Mouse (Mus musculus) ES-Bruce4 (cell line): ENCODE results near the gene Apbb2. TPM values are rescaled to one million over a fixed set of nuclear protein-coding genes. Genes with fewer than 3 reads are reported as not detected.
"Not testable (repeated sequence)": the region's sequence is repeated elsewhere in the genome, so short reads cannot be mapped to it uniquely, and the experiment has no call there.

Source experiments
- H3K27ac ChIP-seq: 2 replicates; pipeline ENCODE4 v1.5.1; 2012; ENCODE audit warnings: low read length, inconsistent platforms; ENCODE audit not compliant: insufficient read depth
- H3K27me3 ChIP-seq: 2 replicates; pipeline ENCODE4 v1.6.1; 2012; ENCODE audit warnings: mild to moderate bottlenecking, low read length, inconsistent platforms; ENCODE audit not compliant: control insufficient read depth, poor library complexity, insufficient read depth, severe bottlenecking
- H3K36me3 ChIP-seq: 2 replicates; pipeline ENCODE4 v1.6.1; 2012; ENCODE audit warnings: inconsistent platforms, mild to moderate bottlenecking, low read length, moderate library complexity; ENCODE audit not compliant: control insufficient read depth, poor library complexity, insufficient read depth, severe bottlenecking
- H3K4me1 ChIP-seq: one replicate; pipeline ENCODE4 v1.8.1; 2011; ENCODE audit warnings: low read length; ENCODE audit not compliant: control insufficient read depth, insufficient read depth
- H3K4me3 ChIP-seq: 2 replicates; pipeline ENCODE4 v1.5.1; 2011; ENCODE audit warnings: low read depth, mild to moderate bottlenecking, low read length
- H3K9ac ChIP-seq: 2 replicates; pipeline ENCODE4 v1.6.1; 2012; ENCODE audit warnings: low read depth, mild to moderate bottlenecking, inconsistent platforms; ENCODE audit not compliant: poor library complexity, severe bottlenecking
- H3K9me3 ChIP-seq: replicated peaks from 2 replicates; pipeline ENCODE4 v1.6.1; 2012; ENCODE audit warnings: mild to moderate bottlenecking, low read length, inconsistent platforms; ENCODE audit not compliant: control insufficient read depth, poor library complexity, insufficient read depth, severe bottlenecking
- CTCF ChIP-seq: IDR thresholded peaks from one replicate; pipeline ENCODE4 v1.8.1; 2011; ENCODE audit warnings: low read depth, low read length
- EP300 ChIP-seq: IDR thresholded peaks from 2 replicates; pipeline ENCODE4 v1.6.1; 2011; ENCODE audit warnings: low read depth, low read length; ENCODE audit not compliant: insufficient read depth
- POLR2A ChIP-seq: IDR thresholded peaks from one replicate; pipeline ENCODE4 v1.8.1; 2011; ENCODE audit warnings: low read length; ENCODE audit not compliant: insufficient read depth
- polyA plus RNA-seq: library from polyadenylated mRNA; stranded (reverse); fragments of >200 nt; gene quantifications from 2 replicates; pipeline ENCODE4 v1.2.4, GENCODE M21; 2011; ENCODE audit warnings: low read depth; ENCODE audit not compliant: missing spikeins, insufficient read depth, insufficient read length

Apbb2 gene
- polyA plus RNA-seq, 1 experiment = 39.0 TPM

DNA sequence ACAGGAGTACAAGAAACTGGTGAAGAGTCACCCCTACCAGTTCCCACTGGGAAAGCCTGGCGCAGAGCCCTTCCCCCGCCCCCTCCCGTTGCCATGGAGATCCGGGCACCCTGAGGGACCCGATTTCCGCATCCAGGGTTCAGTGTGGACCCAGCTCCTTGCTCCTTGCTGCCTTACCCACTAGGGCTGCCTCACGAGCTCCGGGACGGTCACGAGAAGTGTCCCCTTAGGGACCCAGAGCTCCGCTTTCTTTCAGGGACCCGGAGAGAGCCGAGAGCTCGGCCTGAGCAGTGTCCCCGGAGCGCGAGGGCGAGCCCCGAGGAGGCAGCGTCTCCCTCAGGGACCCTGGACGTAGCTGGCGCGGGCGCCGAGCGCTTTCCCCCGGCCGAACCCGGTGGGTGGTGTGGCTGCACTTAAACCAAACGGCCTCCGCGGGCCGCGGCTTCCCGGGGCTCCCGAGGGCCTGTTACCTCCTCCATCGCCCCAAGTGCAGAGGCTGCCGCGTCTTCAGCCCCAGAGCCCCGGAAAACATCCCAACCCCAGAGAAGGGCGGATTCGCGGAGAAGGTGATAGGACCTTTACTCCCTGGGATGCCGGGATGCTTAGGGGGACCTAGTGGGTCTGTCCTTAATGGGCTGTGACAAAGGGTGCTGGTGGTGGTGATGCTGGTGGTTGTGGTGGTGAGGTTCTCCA lies 358.7 kb downstream of the Apbb2 start, which contains the start of gene Nsun7:
Gene Nsun7, plus strand, starts transcription at position 142 of the 693 bp plus-strand sequence.
- no peaks in the 10 kb centered on the region for H3K9me3 ChIP-seq
- peak within 1 kb of the TSS; percentile 92 for H3K4me3 ChIP-seq
- H3K4me1 ChIP-seq = no peaks in the 10 kb centered on the region
- no peak for TF ChIP-seq CTCF
- no peak for TF ChIP-seq POLR2A
- TF ChIP-seq EP300 = no peak
- peak within 1 kb of the TSS; percentile 66 for H3K9ac ChIP-seq
- no peaks in the 10 kb centered on the region for H3K36me3 ChIP-seq
- H3K27me3 ChIP-seq = no peaks in the 10 kb centered on the region
- no peak within 1 kb of the TSS for H3K27ac ChIP-seq

- Histone ChIP-seq H3K4me3 (peak overlapping the region; percentile 92), H3K9ac (peak overlapping the region; percentile 66; the same call in 1 of the 2 replicates)
- H3K27ac ChIP-seq, H3K4me1 ChIP-seq, H3K36me3 ChIP-seq, H3K9me3 ChIP-seq, H3K27me3 ChIP-seq: not testable (repeated sequence)
These were observed 359.2 kb downstream of the Apbb2 start for GRCm38 (mm10) chr5:66259431-66259755.

DNA sequence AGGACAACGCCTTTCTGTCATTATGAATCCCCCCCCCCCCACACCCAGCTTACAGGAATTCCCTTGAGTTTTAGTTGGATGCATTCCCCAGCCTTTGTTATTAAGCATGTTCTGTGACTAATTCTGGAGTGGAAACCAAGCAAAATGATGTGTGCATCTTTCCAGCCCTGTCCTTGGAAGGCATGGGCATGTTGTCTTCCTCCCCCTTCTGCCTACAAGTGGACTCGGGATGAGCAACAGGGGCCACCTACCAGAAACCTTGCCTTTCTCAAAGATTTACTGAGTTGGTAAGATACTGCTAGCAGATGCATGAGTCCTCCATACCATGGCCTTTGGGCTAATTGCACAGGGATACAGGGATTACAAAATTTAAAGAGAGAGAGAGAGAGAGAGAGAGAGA lies 359.6 kb downstream of the Apbb2 start:
- no peak for TF ChIP-seq EP300
- TF ChIP-seq CTCF = no peak
- no peak for TF ChIP-seq POLR2A
- Histone ChIP-seq H3K9me3 (no peaks in the 10 kb centered on the region), H3K4me3 (no peak overlapping the region), H3K4me1 (no peaks in the 10 kb centered on the region), H3K27ac (no peak overlapping the region), H3K27me3 (no peaks in the 10 kb centered on the region), H3K9ac (no peak overlapping the region), H3K36me3 (no peaks in the 10 kb centered on the region)

- no peak overlapping the region for H3K9ac ChIP-seq
- no peak overlapping the region for H3K27ac ChIP-seq
- no peaks in the 10 kb centered on the region for H3K4me1 ChIP-seq
- H3K36me3 ChIP-seq = no peaks in the 10 kb centered on the region
- H3K9me3 ChIP-seq = no peaks in the 10 kb centered on the region
- H3K4me3 ChIP-seq = no peak overlapping the region
- H3K27me3 ChIP-seq = no peaks in the 10 kb centered on the region
- TF ChIP-seq EP300 (no peak), CTCF (no peak), POLR2A (no peak)
These were observed 363.5 kb downstream of the Apbb2 start for GRCm38 (mm10) chr5:66255044-66255443.

GRCm38 (mm10) chr5:66253219-66253618 lies 365.4 kb downstream of the Apbb2 start:
- TF ChIP-seq EP300 (no peak), POLR2A (no peak), CTCF (no peak)

More at GRCm38 (mm10) chr5:66253219-66253618, 365.4 kb downstream of the Apbb2 start:
- Histone ChIP-seq H3K9me3 (no peaks in the 10 kb centered on the region), H3K27ac (no peak overlapping the region), H3K36me3 (no peaks in the 10 kb centered on the region), H3K4me1 (no peaks in the 10 kb centered on the region), H3K9ac (no peak overlapping the region), H3K4me3 (no peak overlapping the region), H3K27me3 (no peaks in the 10 kb centered on the region)

Other genes with a start within 250 kb of the Apbb2 start
- gene Uchl1, start 57.3 kb upstream of the Apbb2 start, polyA plus RNA-seq = 53.0 and 54.8 TPM in 2 replicates
- gene Limch1, start 127.0 kb upstream of the Apbb2 start, polyA plus RNA-seq = 9.8 and 15.7 TPM in 2 replicates